ENCODE assay signal across 15 mouse cellular contexts in genomic region chr5:140936816-140937215, GRCm38 (mm10).
"Had no signal": no experiment of that assay in that cellular context is flagged by ENCODE, and none has a peak within 500 bp of the region (broad histone marks: within the 10 kb centered on the region; RNA-seq: fewer than 3 reads in every experiment).

No protein-coding gene starts in this region.

- H3K9me3 ChIP-seq: limb, embryonic 10.5 days; limb, embryonic 13.5 days; liver, embryonic 12.5 days; liver, embryonic 15.5 days; midbrain, embryonic 12.5 days; neural tube, embryonic 13.5 days had no signal

- H3K27ac ChIP-seq: limb, embryonic 10.5 days; limb, embryonic 13.5 days; liver, embryonic 12.5 days; liver, embryonic 15.5 days; midbrain, embryonic 12.5 days; neural tube, embryonic 13.5 days had no signal

- H3K4me1 ChIP-seq: liver, embryonic 12.5 days; liver, embryonic 15.5 days had no signal

- H3K4me3 ChIP-seq: limb, embryonic 10.5 days; limb, embryonic 13.5 days; liver, embryonic 12.5 days; liver, embryonic 15.5 days; midbrain, embryonic 12.5 days; myocyte; neural tube, embryonic 13.5 days had no signal

- H3K4me2 ChIP-seq: limb, embryonic 13.5 days; liver, embryonic 12.5 days; liver, embryonic 15.5 days; midbrain, embryonic 12.5 days; neural tube, embryonic 13.5 days had no signal

- DNase-seq: liver; lung, adult 18-20 months; lung, postnatal 14 days; lung, postnatal 4 days; thymus, adult 18-20 months; thymus, postnatal 36 days had no signal

- ATAC-seq: intestine, postnatal 0 days; liver, embryonic 12.5 days; midbrain, embryonic 16.5 days had no signal

- H3K36me3 ChIP-seq: limb, embryonic 10.5 days; limb, embryonic 13.5 days; liver, embryonic 12.5 days; liver, embryonic 15.5 days; midbrain, embryonic 12.5 days; neural tube, embryonic 13.5 days had no signal

- H3K9ac ChIP-seq: limb, embryonic 13.5 days; liver, embryonic 12.5 days; liver, embryonic 15.5 days; midbrain, embryonic 12.5 days; neural tube, embryonic 13.5 days had no signal

- H3K27me3 ChIP-seq: limb, embryonic 13.5 days; liver, embryonic 12.5 days; liver, embryonic 15.5 days; midbrain, embryonic 12.5 days; neural tube, embryonic 13.5 days had no signal
